Mouse (Mus musculus) neutrophil, adult 5-6 weeks (primary cell): Measurements from ENCODE around the gene Prdm9. TPM values are rescaled to one million over a fixed set of nuclear protein-coding genes. Genes with fewer than 3 reads are reported as not detected.

Experiments used
- ATAC-seq: fragments of 151-379, 151-347 bp; 2 replicates; pipeline ENCODE4 v1.8.0; 2017; ENCODE audit warnings: mild to moderate bottlenecking, moderate TSS enrichment; ENCODE audit not compliant: insufficient number of reproducible peaks, poor library complexity, low FRiP score, severe bottlenecking; ENCODE audit errors: extremely low read depth
- total RNA-seq: library from RNA; stranded (forward); fragments of 200-1000 nt; gene quantifications from 2 replicates; pipeline ENCODE4 v1.2.3, GENCODE M21; 2017

Prdm9 gene
- total RNA-seq, 1 experiment from 2014 or later = 22.5 TPM

- ATAC-seq = 0 out of 2 replicates have a peak, but pooled peaks have one; percentile 9
Observed at GRCm38 (mm10) chr17:15535162-15535800, 28.9 kb downstream of the Prdm9 start.

GRCm38 (mm10) chr17:15530141-15530540 lies 34.0 kb downstream of the Prdm9 start:
- no peak for ATAC-seq

- no peak for ATAC-seq
Observed at GRCm38 (mm10) chr17:15528887-15529286, 35.3 kb downstream of the Prdm9 start.

- no peak for ATAC-seq
Observed at GRCm38 (mm10) chr17:15527811-15528136, 36.4 kb downstream of the Prdm9 start.

- ATAC-seq = peak; percentile 97
Observed at GRCm38 (mm10) chr17:15526986-15527810, 37.0 kb downstream of the Prdm9 start, which contains the start of gene Pdcd2. Gene Pdcd2, minus strand, starts transcription at chr17:15527301.

- no peak for ATAC-seq
Observed at GRCm38 (mm10) chr17:15526304-15526703, 37.9 kb downstream of the Prdm9 start.

- ATAC-seq = no peak
Observed at GRCm38 (mm10) chr17:15518766-15519165, 45.4 kb downstream of the Prdm9 start.

GRCm38 (mm10) chr17:15518186-15518585 lies 46.0 kb downstream of the Prdm9 start:
- ATAC-seq = no peak

GRCm38 (mm10) chr17:15517776-15518175 lies 46.4 kb downstream of the Prdm9 start:
- ATAC-seq = no peak

- ATAC-seq = no peak
Observed at GRCm38 (mm10) chr17:15510694-15511093, 53.5 kb downstream of the Prdm9 start.

- ATAC-seq = peak; percentile 94
Observed at GRCm38 (mm10) chr17:15499656-15500394, 64.3 kb downstream of the Prdm9 start, which contains the start of the genes Psmb1 and Tbp. Gene Psmb1, minus strand, starts transcription at chr17:15499751. Gene Tbp, plus strand, starts transcription at chr17:15499888.

- no peak for ATAC-seq
Observed at GRCm38 (mm10) chr17:15498753-15499113, 65.4 kb downstream of the Prdm9 start.

GRCm38 (mm10) chr17:15497882-15498752 lies 66.0 kb downstream of the Prdm9 start:
- ATAC-seq = peak; percentile 84

Other genes with a start within 250 kb of the Prdm9 start
- 1.2 and 1.4 TPM in 2 replicates for gene Dll1, start 187.5 kb downstream of the Prdm9 start, total RNA-seq
- gene Fam120b, start 168.2 kb downstream of the Prdm9 start, total RNA-seq = 44.9 and 50.6 TPM in 2 replicates
- 123 and 139 TPM in 2 replicates for gene Psmb1, start 64.6 kb downstream of the Prdm9 start, total RNA-seq
- gene Tbp, start 64.5 kb downstream of the Prdm9 start, total RNA-seq = 51.9 and 63.9 TPM in 2 replicates
- 43.8 and 57.3 TPM in 2 replicates for gene Pdcd2, start 37.1 kb downstream of the Prdm9 start, total RNA-seq
- 104 and 114 TPM in 2 replicates for gene Chd1, start 140.6 kb upstream of the Prdm9 start, total RNA-seq